Mouse (Mus musculus) pancreas, adult 10 weeks (tissue): ENCODE results near the gene Utrn. TPM values are rescaled to one million over a fixed set of nuclear protein-coding genes. Genes with fewer than 3 reads are reported as not detected.

Experiments
- polyA plus RNA-seq: library from polyadenylated mRNA; stranded (reverse); fragments of 350-450 nt; fragmentation: Illumina TruSeq; extraction: RNeasy Lipid Tissue Mini Kit (QIAGEN cat#74804); gene quantifications from one replicate; pipeline ENCODE4 v1.2.3, GENCODE M21; 2015; ENCODE audit warnings: low read depth, low replicate concordance; ENCODE audit not compliant: insufficient read depth

The Utrn gene
- 22.7 TPM for polyA plus RNA-seq

GRCm38 (mm10) chr10:12869029-12869671, at the start of gene Utrn:
Gene Utrn (minus strand): TSS chr10:12869365.

Other genes with a start within 250 kb of the Utrn start
- gene Stx11, start 94.9 kb upstream of the Utrn start, polyA plus RNA-seq, result 0.70 TPM
- 4.0 TPM for gene Sf3b5, start 136.0 kb upstream of the Utrn start, polyA plus RNA-seq
- gene Plagl1, start 191.1 kb upstream of the Utrn start, polyA plus RNA-seq, result 5.9 TPM